Mouse (Mus musculus): ENCODE results near the gene Sestd1. TPM values are rescaled to one million over a fixed set of nuclear protein-coding genes. Genes with fewer than 3 reads are reported as not detected.

The Sestd1 gene
- total RNA-seq, 2 experiments from 2014 or later, result 59.5 to 60.0 TPM

DNA sequence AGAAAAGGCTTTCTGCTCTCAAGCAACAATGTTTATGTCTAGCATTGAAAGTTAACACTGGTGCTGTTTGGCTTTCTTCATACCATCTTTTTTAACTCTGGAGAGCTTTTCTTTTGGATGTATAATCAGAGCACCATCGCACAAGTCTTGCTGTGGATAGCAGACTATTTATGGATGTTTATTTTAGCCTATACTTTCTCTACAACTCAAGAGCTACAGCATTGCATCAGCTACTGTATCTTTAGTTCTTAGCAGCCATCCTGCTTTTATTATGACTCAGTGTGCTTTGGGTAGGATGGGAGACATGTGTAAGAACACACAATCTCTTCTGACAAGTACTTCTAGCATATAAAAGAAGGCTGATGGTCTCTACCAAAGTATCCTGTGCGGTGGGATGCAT lies 96.7 kb downstream of the Sestd1 start:
- intact Hi-C loops (cut with DNase I), result no loop called here
- DNase-seq (ENCODE audit: low spot score in 2 of 2), result no peak

- DNase-seq (ENCODE audit: low spot score in 2 of 2), result no peak
- intact Hi-C loops (cut with DNase I), result no loop called here
Observed at GRCm38 (mm10) chr2:77182996-77183380, 97.4 kb downstream of the Sestd1 start.

DNA sequence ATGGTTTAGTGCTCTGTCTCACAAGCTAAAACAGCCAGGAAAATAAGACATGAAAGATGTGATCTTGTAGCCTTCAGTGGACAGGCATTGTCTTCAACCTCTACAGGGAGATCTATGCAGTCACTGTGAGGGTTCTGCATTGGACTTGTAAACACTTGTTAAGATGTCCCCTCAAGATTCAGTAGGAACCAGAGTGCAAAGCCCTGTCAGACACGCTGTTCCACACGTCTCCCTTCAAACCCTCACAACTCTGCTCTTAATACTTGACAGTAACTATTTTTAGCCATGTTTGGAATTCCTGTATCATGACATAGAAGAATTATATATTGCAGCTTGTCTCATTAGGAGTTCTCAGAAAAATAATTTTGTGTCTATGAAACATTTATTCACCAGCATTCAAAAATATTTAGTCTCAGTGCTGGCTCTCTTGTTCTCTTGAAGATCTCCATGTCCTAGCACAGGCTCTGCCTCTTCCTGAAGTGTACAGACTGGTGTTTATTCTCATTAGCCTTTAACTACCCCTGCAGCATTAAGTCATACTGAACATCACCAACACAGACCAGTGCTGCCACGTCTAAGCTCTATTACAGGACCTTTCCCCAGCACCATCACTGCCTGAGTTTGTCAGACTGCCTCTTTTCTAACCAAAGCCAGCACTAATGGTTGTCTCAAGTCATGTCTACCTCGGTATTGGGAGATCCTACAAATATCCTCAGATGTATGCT lies 98.0 kb downstream of the Sestd1 start:
- intact Hi-C loops (cut with DNase I), result no loop called here
- DNase-seq (ENCODE audit: low spot score in 2 of 2), result no peak

DNA sequence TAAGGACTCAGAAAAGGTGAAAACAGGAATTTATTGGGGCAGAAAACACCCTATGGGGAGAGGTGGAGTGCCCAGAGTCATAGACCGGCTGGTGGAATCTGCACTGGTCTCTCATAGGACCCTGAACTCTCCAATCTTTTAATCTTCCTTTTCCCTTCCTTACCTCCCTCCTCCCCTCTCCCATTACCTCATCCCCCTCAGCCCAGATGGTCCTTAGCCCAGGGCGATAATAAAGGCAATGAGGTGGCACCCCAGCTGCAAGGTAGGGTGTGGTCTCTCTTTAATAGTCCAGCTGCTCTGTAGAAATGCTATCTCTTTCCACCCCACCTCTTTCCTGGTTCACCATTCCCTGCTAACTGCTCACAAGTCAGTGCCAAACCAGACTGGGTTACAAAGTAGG lies 102.9 kb downstream of the Sestd1 start:
- intact Hi-C loops (cut with DNase I), result no loop called here

DNA sequence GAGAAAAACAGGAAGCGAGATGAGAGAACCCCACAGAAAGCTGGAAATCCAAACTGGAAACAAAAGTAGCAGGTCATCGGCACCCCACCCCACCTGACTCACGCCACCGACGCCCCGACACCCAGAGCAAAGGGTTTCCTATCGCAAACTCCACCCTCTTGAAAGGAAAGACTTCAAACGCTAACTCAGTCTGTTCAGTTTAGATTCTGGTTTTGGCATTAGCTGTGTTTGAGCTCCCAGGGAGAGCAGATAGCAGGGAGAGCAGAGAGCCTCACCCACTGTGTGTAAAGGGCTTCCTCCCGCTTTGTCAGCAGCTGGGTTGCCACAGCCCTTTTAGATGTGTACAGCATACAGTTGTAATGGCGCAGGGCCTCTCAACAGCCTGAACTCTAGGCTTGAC lies 104.0 kb downstream of the Sestd1 start:
- DNase-seq (ENCODE audit: low spot score in 2 of 2), result no peak
- intact Hi-C loops (cut with DNase I), result no loop called here

More for the DNA sequence above, 102.9 kb downstream of the Sestd1 start:
- DNase-seq (ENCODE audit: low spot score in 2 of 2), result no peak

DNA sequence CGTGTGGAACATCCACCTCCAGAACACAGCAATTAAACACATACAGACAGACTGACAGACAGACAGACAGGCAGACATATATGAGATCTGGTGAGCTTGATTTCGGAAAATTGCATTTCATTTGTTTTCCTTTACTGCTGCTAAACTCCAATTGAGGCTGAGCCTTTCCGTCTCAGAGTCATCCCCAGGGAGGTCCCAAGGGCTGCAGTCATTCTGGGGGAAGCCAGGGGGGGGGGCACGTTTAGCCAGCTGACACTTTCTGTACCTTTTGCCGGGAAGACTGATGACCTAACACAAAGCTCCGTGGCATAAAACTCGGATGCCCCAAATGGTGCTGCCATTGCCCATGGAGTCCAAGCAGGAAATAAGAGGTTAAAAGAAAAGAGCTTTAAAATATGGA lies 105.0 kb downstream of the Sestd1 start:
- intact Hi-C loops (cut with DNase I), result no loop called here
- no peak for DNase-seq (ENCODE audit: low spot score in 2 of 2)

DNA sequence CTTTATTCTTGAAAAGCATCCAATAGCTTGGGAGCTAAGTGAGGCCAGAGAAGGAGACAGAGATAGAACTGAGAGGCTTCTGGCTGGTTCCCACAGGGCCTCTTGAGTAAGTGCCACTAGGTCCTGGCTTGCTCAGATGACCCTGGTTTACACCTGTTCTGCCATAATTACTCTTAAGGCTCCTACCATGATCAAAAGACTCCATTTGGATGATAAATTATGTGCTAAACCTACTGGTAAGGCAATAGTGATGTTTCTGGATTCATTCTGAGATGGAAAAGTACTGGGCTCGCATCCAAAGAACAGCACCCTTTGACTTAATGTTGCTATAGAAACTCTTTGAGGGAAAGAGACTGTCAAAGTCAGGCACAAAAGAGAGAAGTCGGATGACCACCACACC lies 106.1 kb downstream of the Sestd1 start:
- no peak for DNase-seq (ENCODE audit: low spot score in 2 of 2)
- intact Hi-C loops (cut with DNase I), result no loop called here

DNA sequence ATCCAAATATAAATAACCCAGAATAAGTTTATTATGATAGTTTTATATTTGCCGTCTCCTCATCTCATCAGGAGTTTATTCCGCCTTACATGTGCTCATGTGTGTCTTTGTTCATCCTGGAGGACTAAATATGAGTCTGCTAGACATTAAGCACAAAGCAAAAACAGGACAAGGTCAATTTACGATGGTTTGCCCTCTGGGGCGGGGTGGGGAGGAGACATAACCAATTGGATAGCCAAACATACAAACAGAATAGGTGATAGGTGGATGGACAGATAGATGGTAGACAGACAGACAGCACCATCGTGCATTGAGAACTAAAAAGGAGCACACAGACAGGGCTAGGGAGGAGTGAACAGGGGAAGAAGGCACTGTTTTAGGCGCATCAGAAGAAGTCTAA lies 106.6 kb downstream of the Sestd1 start:
- intact Hi-C loops (cut with DNase I), result no loop called here
- DNase-seq (ENCODE audit: low spot score in 2 of 2), result no peak

DNA sequence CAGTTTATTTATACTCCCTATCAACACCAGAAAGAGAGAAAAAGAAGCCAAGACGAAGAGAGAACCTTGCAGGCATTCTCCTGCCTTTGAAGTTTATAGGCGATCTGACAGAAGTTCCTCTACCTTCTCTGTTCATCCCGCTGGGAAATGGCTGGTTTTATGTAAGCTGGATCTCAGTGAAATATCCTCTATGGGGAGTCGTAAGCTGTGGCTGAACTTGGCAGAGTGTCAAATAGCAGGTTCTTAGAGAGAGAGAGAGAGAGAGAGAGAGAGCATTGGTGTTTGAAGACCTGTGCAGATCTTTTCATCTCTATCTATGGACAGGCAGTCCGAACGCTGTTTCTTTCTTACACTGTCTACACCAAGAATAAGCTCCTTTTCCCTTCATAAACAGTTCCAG lies 107.0 kb downstream of the Sestd1 start:
- intact Hi-C loops (cut with DNase I), result no loop called here

DNA sequence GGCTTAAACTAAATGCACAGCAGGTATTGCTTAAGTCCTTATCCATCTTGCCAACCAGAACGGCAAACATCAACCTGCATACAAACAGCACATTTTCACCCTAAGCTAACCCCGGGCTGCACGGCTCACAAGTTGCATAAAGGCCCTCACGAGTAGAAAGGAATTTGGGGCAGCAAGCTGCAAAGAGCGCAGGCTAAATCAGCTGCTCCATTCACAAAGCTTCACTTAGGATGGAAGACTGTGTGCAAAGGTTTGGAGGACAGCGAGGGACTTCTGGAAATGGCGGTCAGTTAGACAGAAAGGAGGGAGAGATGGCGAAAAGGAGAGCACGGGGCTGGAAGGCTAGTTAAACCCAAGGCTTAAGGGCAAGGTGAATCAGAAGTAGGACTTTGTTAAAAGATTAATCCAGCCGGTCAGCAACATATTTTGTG lies 108.1 kb downstream of the Sestd1 start:
- intact Hi-C loops (cut with DNase I), result no loop called here
- peak in 1 of 2 experiments; percentile 9 for DNase-seq (ENCODE audit: low spot score in 2 of 2)

More for the DNA sequence above, 107.0 kb downstream of the Sestd1 start:
- no peak for DNase-seq (ENCODE audit: low spot score in 2 of 2)

DNA sequence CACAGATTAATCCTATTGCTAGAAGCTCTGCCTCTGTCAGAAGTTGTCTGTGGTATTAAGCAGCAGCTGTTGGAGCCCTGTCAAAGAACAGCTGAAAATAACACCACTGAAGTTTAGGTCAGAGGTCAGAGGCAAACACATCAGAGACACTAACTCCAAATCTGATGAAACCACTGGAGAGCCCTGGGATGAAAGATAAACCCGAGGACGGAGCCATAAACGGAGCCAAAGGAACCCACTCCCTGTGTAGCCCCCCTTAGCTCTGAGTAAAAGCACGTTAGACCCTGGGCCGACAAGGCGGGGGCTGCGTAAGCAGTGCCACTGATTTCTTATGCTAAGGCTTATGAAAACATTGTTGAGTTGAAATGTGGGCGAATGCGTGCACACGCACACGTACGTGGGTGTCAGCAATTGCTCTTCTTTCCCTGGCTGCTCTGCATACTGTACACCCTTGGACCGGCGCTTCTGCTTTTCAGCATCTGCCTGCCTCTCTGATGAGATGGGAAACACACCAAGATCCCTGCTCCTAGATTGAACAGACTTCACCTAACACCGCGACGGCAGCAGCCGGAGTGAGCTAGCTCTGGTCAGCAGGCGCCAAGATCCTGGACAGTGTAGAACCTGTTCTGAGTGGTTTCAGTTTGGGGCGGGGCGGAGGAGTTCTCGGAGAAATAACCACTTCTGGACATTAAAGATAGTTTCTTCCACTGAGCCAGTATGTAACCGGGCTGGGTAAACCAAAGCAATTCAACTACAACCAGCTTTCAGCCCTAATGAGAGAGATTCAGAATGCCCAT lies 108.8 kb downstream of the Sestd1 start:
- intact Hi-C loops (cut with DNase I), result no loop called here
- peak; percentile 36 to 38 for DNase-seq (ENCODE audit: low spot score in 2 of 2)

GRCm38 (mm10) chr2:77170633-77171105 lies 109.7 kb downstream of the Sestd1 start, which contains the start of gene Ccdc141:
Gene Ccdc141, minus strand, starts transcription at chr2:77170636.
- intact Hi-C loops (cut with DNase I), result no loop called here

GRCm38 (mm10) chr2:77169916-77170632 lies 110.3 kb downstream of the Sestd1 start:
- intact Hi-C loops (cut with DNase I), result no loop called here
- DNase-seq (ENCODE audit: low spot score in 2 of 2), result no peak

More at GRCm38 (mm10) chr2:77170633-77171105, 109.7 kb downstream of the Sestd1 start, which contains the start of gene Ccdc141:
- no peak for DNase-seq (ENCODE audit: low spot score in 2 of 2)

DNA sequence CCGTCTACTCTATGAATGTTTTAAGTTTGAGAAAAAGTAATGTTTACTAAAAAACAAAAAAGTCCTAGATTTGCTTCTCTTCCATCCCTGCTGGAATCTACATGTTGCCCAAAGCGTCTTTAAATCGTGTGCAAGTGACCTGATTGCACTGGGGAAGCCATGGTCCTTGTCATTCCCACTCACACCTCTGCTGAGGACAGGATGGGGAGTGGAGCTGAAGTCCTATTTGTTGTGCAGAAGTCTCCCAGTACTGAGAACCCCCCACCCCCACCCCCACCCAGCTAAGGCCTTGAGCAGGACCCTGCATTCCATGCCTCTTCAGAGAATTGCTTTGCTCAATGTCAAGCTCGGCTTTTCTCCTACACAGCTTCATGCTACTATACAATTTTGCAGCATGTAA lies 111.2 kb downstream of the Sestd1 start:
- intact Hi-C loops (cut with DNase I), result no loop called here
- no peak for DNase-seq (ENCODE audit: low spot score in 2 of 2)

DNA sequence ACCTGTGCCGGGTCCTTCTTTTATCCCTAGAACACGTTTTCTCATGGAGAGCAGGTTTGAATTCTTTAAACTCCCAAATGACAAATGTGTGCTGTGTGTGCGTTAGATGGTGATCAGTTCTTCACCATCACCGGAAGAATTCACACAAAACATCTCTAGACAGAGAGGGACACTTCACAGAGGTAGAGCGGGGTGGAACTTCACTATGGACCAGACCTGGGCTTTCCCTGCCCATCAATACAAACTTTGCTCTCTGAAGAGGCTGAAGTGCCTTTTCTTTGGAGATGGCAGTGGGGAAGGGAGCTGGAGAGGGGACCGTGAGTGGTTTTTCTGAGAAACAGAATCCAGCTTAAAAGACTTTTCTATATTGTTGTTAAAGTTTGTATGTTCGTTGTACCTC lies 111.6 kb downstream of the Sestd1 start:
- intact Hi-C loops (cut with DNase I), result no loop called here
- DNase-seq (ENCODE audit: low spot score in 2 of 2), result no peak

- no peak for DNase-seq (ENCODE audit: low spot score in 2 of 2)
- intact Hi-C loops (cut with DNase I), result no loop called here
Observed at GRCm38 (mm10) chr2:77168081-77168685, 112.2 kb downstream of the Sestd1 start.

DNA sequence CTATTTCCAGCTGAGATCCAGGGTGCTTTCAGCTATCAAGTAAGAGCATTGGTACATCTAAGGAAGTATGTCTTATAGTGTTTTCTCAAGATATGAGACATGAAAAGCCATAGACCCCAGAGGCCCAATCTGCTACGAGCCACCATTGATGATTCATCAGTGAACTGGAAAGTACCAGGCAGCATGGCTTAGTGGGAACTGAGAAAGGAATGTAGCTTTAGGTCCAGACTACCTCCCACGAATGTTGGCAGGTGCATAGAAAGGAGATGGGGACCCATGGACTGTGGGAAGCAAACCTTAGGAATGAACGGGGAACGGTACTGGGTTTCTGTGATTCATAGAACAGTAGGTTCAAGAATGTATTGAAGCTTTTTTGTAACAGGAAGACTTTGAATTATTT lies 114.0 kb downstream of the Sestd1 start:
- no peak for DNase-seq (ENCODE audit: low spot score in 2 of 2)
- intact Hi-C loops (cut with DNase I), result no loop called here

DNA sequence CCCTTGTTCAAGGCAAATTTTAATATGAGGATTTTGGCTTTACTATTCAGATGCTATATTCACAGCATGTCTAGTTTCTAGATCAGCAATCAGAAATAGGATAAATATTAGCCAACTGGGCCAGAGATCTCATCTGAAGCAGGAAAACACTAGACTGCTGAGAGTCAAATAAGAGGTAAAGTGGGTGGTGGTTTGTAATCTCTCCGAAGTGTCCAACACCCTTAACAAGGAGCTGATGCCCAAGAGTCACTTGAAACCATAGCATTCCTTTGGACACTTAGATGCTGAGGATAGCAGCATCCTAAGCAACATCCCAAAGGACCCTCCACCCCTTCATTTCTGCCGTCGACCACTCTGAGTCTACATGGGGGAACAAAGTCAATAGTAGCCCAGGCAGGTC lies 115.7 kb downstream of the Sestd1 start:
- no peak for DNase-seq (ENCODE audit: low spot score in 2 of 2)

DNA sequence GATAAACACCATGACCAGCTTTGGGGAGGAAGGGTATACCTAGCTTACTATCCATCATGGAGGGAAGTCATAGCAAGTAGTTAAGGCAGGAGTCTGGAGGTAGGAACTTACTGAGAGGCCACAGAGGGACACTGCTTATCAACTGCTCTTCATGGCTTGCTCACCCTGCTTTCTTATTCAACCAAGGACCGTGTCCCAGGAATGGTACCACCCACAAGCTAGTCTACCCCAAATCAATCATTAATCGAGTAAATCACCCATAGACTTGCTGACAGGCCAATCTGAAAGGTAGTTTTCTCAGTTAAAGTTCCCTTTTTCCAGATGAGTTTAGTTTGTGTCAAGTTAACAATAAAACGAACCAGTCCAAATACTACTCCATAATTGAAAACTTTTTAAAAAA lies 117.0 kb downstream of the Sestd1 start:
- no peak for DNase-seq (ENCODE audit: low spot score in 2 of 2)
- intact Hi-C loops (cut with DNase I), result no loop called here

More for the DNA sequence above, 115.7 kb downstream of the Sestd1 start:
- intact Hi-C loops (cut with DNase I), result no loop called here

DNA sequence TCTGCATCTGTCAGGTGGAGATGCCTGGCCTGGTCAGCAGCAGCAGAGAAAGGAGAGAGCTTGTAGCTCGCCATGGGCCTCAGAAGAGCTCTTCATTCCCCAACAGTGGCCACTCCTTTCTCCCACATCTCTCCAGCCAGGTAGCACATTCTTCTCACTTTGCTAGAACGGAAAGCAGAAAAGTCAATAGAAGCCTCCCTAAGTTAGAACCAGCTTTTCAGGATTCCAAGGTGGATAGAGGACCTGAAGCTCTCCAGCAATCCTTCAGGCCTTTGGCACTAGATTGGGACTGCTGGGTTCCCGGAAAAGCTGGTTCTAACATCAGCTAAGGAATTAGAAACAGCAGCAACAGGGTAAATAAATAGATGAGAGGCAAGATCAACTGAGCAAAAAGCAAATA lies 118.3 kb downstream of the Sestd1 start:
- no peak for DNase-seq (ENCODE audit: low spot score in 2 of 2)
- intact Hi-C loops (cut with DNase I), result no loop called here

Data from left cerebral cortex, postnatal 36 days (tissue).